Mouse (Mus musculus) cerebellum, postnatal 14 days (tissue): ENCODE results near the gene Fyn.

Source experiments
- DNase-seq, 2 experiments: peaks; one replicate each; pipeline ENCODE4 v3.0.0; 2021; ENCODE audit warnings: mixed read lengths in 2 of 2

Gene Fyn

DNA sequence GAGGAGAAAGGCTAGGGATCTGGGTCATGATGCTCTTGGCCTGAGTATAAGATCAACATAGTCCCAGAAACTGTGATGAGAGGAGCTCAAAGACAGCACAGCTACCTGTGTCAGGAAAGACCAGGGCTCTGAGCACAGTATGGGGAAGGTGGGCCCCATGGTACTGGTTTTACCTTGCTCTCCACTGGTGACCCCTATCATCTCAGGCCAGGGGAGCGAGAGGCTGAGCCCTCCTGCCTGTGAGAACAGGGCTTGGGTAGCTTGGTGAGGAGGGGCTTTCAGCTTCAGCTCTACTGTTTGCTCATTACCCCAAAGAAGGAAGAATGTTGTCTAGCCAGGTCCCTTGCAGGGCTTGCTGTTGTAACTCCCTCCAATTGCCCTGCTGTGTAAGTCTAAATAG is 45.4 kb downstream of the Fyn start:
- DNase-seq: no peak

DNA sequence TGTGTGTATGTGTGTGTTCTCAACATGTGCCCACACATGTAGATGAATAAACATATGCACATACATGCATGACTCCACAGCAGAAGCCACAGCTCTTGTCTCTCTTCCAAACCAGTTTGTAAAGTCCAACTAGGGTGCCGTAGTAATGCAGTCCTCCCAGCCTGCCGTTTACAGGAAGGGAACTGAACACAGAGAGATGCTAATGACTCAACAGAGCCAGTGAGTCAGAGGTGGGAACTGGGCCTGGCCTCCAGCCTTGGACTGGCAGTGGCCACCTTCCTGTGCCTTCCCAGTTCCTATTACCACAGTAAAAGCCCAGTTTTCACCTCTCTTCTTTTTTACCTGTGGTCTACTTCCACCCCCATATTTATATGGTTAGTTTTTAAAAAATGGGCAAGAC is 46.9 kb downstream of the Fyn start:
- DNase-seq: peak; percentile 55 to 65

GRCm38 (mm10) chr10:39417611-39418010 is 49.0 kb downstream of the Fyn start:
- DNase-seq: no peak

DNA sequence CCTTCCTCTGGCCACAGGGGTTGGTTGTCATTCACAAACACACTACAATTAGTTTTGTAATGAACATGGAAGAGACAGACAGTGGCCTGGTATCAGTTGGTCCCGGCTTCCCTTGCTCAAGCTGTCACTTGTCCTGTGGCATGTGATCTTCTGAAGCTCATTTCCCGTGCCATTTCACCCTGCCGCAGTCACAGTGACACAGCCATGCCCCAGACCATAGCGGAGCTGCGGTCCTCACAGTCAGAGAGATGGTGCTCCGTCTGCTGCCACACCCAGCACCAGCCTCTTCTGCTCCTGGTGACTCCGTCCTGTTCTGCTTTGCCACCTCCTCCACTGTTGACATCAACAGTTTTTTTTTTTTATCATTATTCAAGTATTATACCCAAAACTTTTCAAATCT is 49.7 kb downstream of the Fyn start:
- no peak for DNase-seq

- peak; percentile 74 to 79 for DNase-seq
Measured at GRCm38 (mm10) chr10:39420842-39421617, 52.4 kb downstream of the Fyn start.

GRCm38 (mm10) chr10:39421772-39422171 is 53.1 kb downstream of the Fyn start:
- DNase-seq: peak; percentile 44 to 53

DNA sequence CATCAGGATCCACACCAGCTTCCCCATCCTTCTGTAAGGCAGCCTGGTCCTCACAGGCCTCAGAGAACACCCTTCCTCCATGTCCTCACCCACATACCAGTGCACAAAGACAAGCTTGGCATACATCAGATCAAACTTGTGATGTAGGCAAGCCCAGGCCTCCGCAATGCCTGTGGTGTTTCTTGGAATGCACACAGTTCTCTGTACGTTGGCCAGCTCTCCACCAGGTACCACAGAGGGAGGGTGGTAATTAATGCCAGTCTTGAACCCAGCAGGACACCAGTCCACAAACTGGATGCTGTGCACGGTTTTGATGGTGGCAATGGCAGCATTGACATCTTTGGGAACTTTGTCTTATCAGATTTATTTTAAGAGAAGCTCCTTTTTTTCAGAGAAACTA is 56.0 kb downstream of the Fyn start:
- DNase-seq: peak in 1 of 2 experiments; percentile 59

GRCm38 (mm10) chr10:39426033-39426432 is 57.4 kb downstream of the Fyn start:
- DNase-seq: no peak

DNA sequence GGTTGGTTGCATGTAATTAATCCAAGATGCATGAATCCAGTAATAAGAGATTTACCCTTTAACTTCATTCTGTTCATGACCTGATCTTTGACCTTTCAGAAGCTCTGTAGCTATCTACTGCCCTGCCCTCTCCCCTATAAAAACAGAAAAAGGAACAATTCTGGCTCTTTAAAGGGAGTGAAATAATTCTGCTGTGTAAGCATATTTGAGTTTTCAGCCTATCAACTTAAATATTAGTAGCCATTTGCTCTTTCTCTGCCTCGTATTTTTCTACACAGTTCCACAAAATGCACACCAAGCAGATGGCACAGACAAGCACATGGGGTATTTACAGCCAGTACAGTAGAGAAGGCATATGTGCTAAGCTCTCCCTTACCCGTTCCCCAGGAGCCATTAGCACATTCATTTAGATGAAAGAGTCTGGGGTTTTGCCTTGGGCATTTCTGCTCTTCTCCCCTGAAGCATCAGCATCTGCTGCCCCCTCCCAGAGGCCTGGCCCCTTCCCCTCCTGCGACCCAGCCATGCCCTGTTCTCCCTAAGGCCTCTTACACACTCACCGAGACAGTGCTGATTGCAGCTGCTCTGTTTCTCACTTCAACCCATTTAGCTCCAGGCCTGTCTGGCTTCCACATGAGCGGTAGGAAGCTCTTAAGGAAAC is 58.3 kb downstream of the Fyn start:
- DNase-seq: peak in 1 of 2 experiments; percentile 54

DNA sequence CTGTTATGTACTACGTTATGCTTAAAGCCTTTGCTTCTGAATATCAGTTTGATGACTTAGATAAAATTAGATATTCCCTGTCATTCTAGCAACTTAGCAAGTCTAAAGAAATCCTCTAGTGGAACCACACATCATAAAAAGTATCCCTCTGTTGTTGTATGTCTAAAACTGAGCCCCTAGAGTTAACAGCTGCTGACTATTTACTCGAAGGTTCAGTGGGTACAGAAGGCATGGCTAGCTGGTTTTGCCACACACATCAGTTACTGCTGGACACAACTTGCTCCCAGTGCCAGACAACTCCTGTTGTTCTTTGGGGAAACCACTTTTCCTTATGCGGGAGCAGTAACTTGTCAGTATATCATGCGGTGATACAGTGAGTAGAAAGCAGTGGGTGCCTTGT is 61.0 kb downstream of the Fyn start:
- DNase-seq: no peak

- DNase-seq: no peak
Measured at GRCm38 (mm10) chr10:39430074-39430764, 61.6 kb downstream of the Fyn start.

DNA sequence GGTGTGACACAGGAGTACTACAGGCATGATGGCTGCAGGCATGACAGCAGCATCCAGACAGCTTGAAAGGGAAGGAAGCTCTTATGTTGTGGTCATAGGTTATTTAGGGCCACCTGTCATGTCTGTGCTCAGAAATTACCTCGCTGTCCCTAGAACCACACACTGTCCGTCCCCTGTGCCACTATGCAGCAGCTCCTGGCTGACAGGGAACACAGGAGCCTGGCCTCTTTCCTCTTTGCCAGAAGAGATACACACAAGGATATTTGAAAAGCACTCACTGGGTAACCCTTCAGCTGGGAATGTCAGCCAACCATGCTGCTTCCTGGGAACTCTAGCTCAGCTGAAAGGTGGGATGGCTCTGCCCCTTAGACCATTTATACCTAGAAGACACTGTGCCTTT is 62.6 kb downstream of the Fyn start:
- DNase-seq: no peak

- DNase-seq: peak in 1 of 2 experiments; percentile 42
Measured at GRCm38 (mm10) chr10:39432648-39433568, 64.3 kb downstream of the Fyn start.

GRCm38 (mm10) chr10:39433893-39434292 is 65.2 kb downstream of the Fyn start:
- DNase-seq: no peak

DNA sequence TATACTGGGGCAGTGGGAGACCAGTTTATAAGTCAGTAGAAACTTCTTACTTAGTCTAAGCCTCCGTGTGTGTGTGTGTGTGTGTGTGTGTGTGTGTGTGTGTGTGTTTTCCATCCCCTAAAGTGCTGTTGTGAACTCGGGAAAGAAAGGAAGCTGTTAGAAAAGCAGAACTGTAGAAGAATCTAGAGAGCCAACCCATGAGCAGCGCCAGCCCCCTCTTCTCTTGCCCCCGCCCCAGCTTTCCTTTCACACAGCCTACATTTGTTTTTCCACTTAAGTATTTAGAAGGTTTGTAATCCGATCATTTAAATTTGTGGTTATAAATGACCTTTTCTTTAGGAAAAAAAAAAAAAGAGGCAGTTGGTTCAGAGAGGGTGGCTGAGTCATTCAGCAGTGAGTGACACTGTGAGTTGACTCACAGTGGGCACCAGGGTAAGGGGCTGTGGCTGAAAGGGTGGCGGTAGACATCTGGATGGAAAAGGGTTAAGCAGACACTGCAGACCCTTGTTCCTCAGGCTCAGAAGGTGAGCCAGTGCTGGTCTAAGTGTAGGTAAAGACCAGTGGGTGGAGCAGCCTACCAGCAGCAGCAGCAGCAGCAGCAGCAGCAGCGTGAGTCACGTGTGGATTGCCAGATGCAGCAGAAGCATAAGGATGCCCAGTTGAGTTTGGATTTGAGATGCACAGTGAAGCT is 66.2 kb downstream of the Fyn start:
- DNase-seq: no peak

GRCm38 (mm10) chr10:39438905-39439304 is 70.2 kb downstream of the Fyn start:
- DNase-seq: no peak

GRCm38 (mm10) chr10:39440506-39440905 is 71.9 kb downstream of the Fyn start:
- no peak for DNase-seq

DNA sequence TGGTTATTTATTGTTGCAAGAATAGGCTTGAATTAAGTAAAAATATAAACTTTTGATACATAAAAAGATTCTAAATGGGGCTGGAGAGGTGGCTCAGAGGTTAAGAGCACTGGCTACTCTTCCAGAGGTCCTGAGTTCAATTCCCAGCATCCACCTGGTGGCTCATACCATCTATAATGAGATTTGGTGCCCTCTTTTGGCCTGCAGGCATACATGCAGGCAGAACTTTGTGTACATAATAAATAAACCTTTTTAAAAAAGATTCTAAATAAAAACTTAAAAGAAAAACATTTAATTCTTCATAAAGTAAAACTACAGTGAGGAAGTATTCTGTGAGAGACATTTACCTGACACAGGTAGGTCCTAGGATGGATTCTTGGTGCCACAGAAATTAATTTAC is 73.0 kb downstream of the Fyn start:
- DNase-seq: no peak

DNA sequence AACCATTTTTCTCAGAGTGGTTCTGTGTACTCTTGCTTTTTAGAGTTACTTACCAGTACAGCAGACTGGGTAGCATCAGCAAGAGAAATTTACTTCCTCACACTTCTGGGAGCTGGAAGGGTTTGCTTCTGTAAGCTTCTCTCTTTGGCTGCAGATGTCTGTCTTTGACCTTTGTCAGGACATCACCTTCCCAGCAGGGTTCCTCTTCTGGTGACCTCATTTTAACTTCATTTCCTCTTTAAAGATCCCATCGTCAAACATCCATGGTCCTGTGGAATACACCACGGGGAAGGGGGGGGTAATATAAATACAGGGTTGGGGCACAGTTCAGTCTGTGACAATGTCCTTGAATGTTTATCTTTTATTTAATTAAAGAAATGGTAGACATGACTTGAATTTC is 74.5 kb downstream of the Fyn start:
- no peak for DNase-seq

DNA sequence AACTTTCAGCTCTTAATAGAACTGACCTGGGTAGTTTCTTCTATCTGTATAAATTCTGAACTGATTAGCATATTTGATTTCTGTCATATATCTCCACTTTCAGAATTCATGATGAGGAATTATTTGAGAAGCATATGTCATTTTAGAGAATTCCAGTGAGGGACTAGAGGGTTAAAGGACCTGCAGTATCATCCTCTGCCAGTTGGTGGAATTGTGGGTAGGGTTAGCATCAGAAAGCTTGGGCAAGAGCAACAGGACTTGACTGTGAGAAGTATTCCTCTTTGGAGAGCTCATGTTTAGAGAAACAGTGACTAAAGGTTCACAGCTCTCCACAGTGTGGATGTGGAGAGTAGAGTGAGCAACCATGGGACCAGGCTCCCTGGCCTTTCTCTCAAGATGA is 75.3 kb downstream of the Fyn start:
- peak in 1 of 2 experiments; percentile 52 for DNase-seq

DNA sequence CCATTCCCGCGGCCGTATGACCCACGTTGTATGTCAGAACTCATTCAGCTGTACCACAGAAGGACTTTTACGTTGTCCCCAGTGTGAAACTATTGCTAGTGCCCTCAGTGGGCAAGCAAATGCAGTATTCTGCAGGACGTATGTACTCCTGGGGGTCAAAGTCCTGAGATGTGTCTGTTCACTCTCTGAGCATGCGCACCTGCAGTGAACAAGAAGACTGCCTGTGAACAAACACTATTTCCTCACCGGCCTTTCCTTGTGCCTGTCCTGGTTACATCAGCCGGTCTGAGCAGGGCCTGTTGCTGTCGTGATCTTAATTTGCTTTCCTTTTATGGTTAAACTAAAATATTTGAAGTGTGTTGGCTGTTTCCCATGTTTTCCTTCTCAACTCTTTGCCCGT is 77.2 kb downstream of the Fyn start:
- DNase-seq: no peak

DNA sequence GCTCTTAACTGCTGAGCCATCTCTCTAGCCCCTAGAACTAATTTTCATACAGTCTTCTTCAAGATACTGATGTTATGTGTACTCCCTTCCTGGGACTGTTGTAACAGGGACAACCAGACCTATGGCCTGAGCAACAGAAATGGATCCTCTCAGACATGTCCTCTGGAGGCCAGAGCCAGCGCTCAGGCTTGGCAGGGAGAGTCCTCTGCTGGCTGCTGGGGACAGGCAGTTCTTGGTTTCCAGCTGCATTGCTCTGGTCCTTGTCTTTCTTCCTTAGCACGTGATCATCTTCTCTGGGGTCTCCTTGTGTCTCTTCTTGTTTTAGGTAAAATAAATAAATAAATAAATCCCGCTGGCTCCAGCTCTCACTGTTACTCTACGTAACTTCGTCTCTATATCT is 78.1 kb downstream of the Fyn start:
- DNase-seq: no peak
